Mouse (Mus musculus): ENCODE data around the gene Ak2. TPM values are rescaled to one million over a fixed set of nuclear protein-coding genes. Genes with fewer than 3 reads are reported as not detected.

The Ak2 gene
- polyA plus RNA-seq, 1 experiment from 2014 or later, result 134 TPM

- H3K4me1 ChIP-seq (ENCODE audit: control insufficient read depth, insufficient read depth, low read length), result no peaks in the 10 kb centered on the region
- 83% methylated on average over 6 of the region's 6 CpGs for WGBS
- ATAC-seq (ENCODE audit: insufficient read depth, low FRiP score, low TSS enrichment) (no peak), DNase-seq (ENCODE audit: low spot score) (no peak)
- H3K4me2 ChIP-seq (ENCODE audit: low read depth), result no peak overlapping the region
- H3K36me3 ChIP-seq (ENCODE audit: control insufficient read depth, insufficient read depth, low read length), result no peaks in the 10 kb centered on the region
- H3K27ac ChIP-seq (ENCODE audit: low read depth, low read length), result no peak overlapping the region
- H3K9ac ChIP-seq (ENCODE audit: low read length), result no peak overlapping the region
- H3K4me3 ChIP-seq (ENCODE audit: low read depth, low read length), result no peak overlapping the region
- H3K27me3 ChIP-seq (ENCODE audit: control insufficient read depth, insufficient read depth, low read length), result no peaks in the 10 kb centered on the region
- H3K9me3 ChIP-seq (ENCODE audit: control insufficient read depth, low read length), result no peaks in the 10 kb centered on the region
These were observed 32.1 kb downstream of the Ak2 start for GRCm38 (mm10) chr4:129023884-129024283.

- no peaks in the 10 kb centered on the region for H3K36me3 ChIP-seq (ENCODE audit: control insufficient read depth, insufficient read depth, low read length)
- H3K4me2 ChIP-seq (ENCODE audit: low read depth), result no peak overlapping the region
- H3K9me3 ChIP-seq (ENCODE audit: control insufficient read depth, low read length), result no peaks in the 10 kb centered on the region
- H3K27ac ChIP-seq (ENCODE audit: low read depth, low read length), result no peak overlapping the region
- ATAC-seq (ENCODE audit: insufficient read depth, low FRiP score, low TSS enrichment), result no peak
- DNase-seq (ENCODE audit: low spot score), result no peak
- H3K27me3 ChIP-seq (ENCODE audit: control insufficient read depth, insufficient read depth, low read length), result no peaks in the 10 kb centered on the region
- H3K9ac ChIP-seq (ENCODE audit: low read length), result no peak overlapping the region
- WGBS, result 78% methylated on average over 6 of the region's 6 CpGs
- H3K4me3 ChIP-seq (ENCODE audit: low read depth, low read length), result no peak overlapping the region
- H3K4me1 ChIP-seq (ENCODE audit: control insufficient read depth, insufficient read depth, low read length), result no peaks in the 10 kb centered on the region
These were observed 33.0 kb downstream of the Ak2 start for GRCm38 (mm10) chr4:129024775-129025174.

GRCm38 (mm10) chr4:129025707-129026106, 33.9 kb downstream of the Ak2 start:
- Histone ChIP-seq H3K4me1 (ENCODE audit: control insufficient read depth, insufficient read depth, low read length) (no peaks in the 10 kb centered on the region), H3K36me3 (ENCODE audit: control insufficient read depth, insufficient read depth, low read length) (no peaks in the 10 kb centered on the region), H3K4me2 (ENCODE audit: low read depth) (no peak overlapping the region), H3K9me3 (ENCODE audit: control insufficient read depth, low read length) (no peaks in the 10 kb centered on the region), H3K4me3 (ENCODE audit: low read depth, low read length) (no peak overlapping the region), H3K27ac (ENCODE audit: low read depth, low read length) (no peak overlapping the region), H3K27me3 (ENCODE audit: control insufficient read depth, insufficient read depth, low read length) (no peaks in the 10 kb centered on the region), H3K9ac (ENCODE audit: low read length) (no peak overlapping the region)
- ATAC-seq (ENCODE audit: insufficient read depth, low FRiP score, low TSS enrichment) (no peak), DNase-seq (ENCODE audit: low spot score) (no peak)
- WGBS, result 95% methylated on average over 3 of the region's 3 CpGs

GRCm38 (mm10) chr4:129030746-129031145, 39.0 kb downstream of the Ak2 start:
- H3K36me3 ChIP-seq (ENCODE audit: control insufficient read depth, insufficient read depth, low read length), result no peaks in the 10 kb centered on the region
- no peak overlapping the region for H3K4me2 ChIP-seq (ENCODE audit: low read depth)
- 91% methylated on average over 4 of the region's 4 CpGs for WGBS
- no peaks in the 10 kb centered on the region for H3K4me1 ChIP-seq (ENCODE audit: control insufficient read depth, insufficient read depth, low read length)
- no peaks in the 10 kb centered on the region for H3K9me3 ChIP-seq (ENCODE audit: control insufficient read depth, low read length)
- H3K27me3 ChIP-seq (ENCODE audit: control insufficient read depth, insufficient read depth, low read length), result no peaks in the 10 kb centered on the region
- ATAC-seq (ENCODE audit: insufficient read depth, low FRiP score, low TSS enrichment) (no peak), DNase-seq (ENCODE audit: low spot score) (no peak)
- no peak overlapping the region for H3K9ac ChIP-seq (ENCODE audit: low read length)
- H3K27ac ChIP-seq (ENCODE audit: low read depth, low read length), result no peak overlapping the region
- H3K4me3 ChIP-seq (ENCODE audit: low read depth, low read length), result no peak overlapping the region

- Histone ChIP-seq H3K4me2 (ENCODE audit: low read depth) (no peak overlapping the region), H3K9me3 (ENCODE audit: control insufficient read depth, low read length) (no peaks in the 10 kb centered on the region), H3K27ac (ENCODE audit: low read depth, low read length) (no peak overlapping the region), H3K4me3 (ENCODE audit: low read depth, low read length) (no peak overlapping the region), H3K9ac (ENCODE audit: low read length) (no peak overlapping the region), H3K36me3 (ENCODE audit: control insufficient read depth, insufficient read depth, low read length) (no peaks in the 10 kb centered on the region), H3K4me1 (ENCODE audit: control insufficient read depth, insufficient read depth, low read length) (no peaks in the 10 kb centered on the region), H3K27me3 (ENCODE audit: control insufficient read depth, insufficient read depth, low read length) (no peaks in the 10 kb centered on the region)
- DNase-seq (ENCODE audit: low spot score) (no peak), ATAC-seq (ENCODE audit: insufficient read depth, low FRiP score, low TSS enrichment) (no peak)
- WGBS, result 85% methylated on average over 8 of the region's 8 CpGs
These were observed 39.7 kb downstream of the Ak2 start for GRCm38 (mm10) chr4:129031408-129031965.

GRCm38 (mm10) chr4:129032133-129032962, 40.6 kb downstream of the Ak2 start:
- Histone ChIP-seq H3K4me2 (ENCODE audit: low read depth) (no peak overlapping the region), H3K27ac (ENCODE audit: low read depth, low read length) (no peak overlapping the region; the same call in 1 of the 2 replicates), H3K4me3 (ENCODE audit: low read depth, low read length) (no peak overlapping the region), H3K4me1 (ENCODE audit: control insufficient read depth, insufficient read depth, low read length) (no peaks in the 10 kb centered on the region), H3K9ac (ENCODE audit: low read length) (no peak overlapping the region), H3K9me3 (ENCODE audit: control insufficient read depth, low read length) (no peaks in the 10 kb centered on the region), H3K36me3 (ENCODE audit: control insufficient read depth, insufficient read depth, low read length) (no peaks in the 10 kb centered on the region), H3K27me3 (ENCODE audit: control insufficient read depth, insufficient read depth, low read length) (no peaks in the 10 kb centered on the region)
- DNase-seq (ENCODE audit: low spot score) (no peak), ATAC-seq (ENCODE audit: insufficient read depth, low FRiP score, low TSS enrichment) (no peak)
- 78% methylated on average over 11 of the region's 11 CpGs for WGBS

- no peak overlapping the region; the same call in 1 of the 2 replicates for H3K27ac ChIP-seq (ENCODE audit: low read depth, low read length)
- H3K27me3 ChIP-seq (ENCODE audit: control insufficient read depth, insufficient read depth, low read length), result no peaks in the 10 kb centered on the region
- no peaks in the 10 kb centered on the region for H3K9me3 ChIP-seq (ENCODE audit: control insufficient read depth, low read length)
- H3K4me2 ChIP-seq (ENCODE audit: low read depth), result no peak overlapping the region
- H3K36me3 ChIP-seq (ENCODE audit: control insufficient read depth, insufficient read depth, low read length), result no peaks in the 10 kb centered on the region
- DNase-seq (ENCODE audit: low spot score) (no peak), ATAC-seq (ENCODE audit: insufficient read depth, low FRiP score, low TSS enrichment) (no peak)
- no peak overlapping the region for H3K9ac ChIP-seq (ENCODE audit: low read length)
- H3K4me1 ChIP-seq (ENCODE audit: control insufficient read depth, insufficient read depth, low read length), result no peaks in the 10 kb centered on the region
- 32% methylated on average over 17 of the region's 17 CpGs for WGBS
- no peak overlapping the region for H3K4me3 ChIP-seq (ENCODE audit: low read depth, low read length)
These were observed 41.5 kb downstream of the Ak2 start for GRCm38 (mm10) chr4:129032963-129033951.

GRCm38 (mm10) chr4:129034224-129034623, 42.5 kb downstream of the Ak2 start:
- Histone ChIP-seq H3K4me3 (ENCODE audit: low read depth, low read length) (no peak overlapping the region), H3K4me2 (ENCODE audit: low read depth) (no peak overlapping the region), H3K27ac (ENCODE audit: low read depth, low read length) (no peak overlapping the region), H3K9ac (ENCODE audit: low read length) (no peak overlapping the region), H3K9me3 (ENCODE audit: control insufficient read depth, low read length) (no peaks in the 10 kb centered on the region), H3K27me3 (ENCODE audit: control insufficient read depth, insufficient read depth, low read length) (no peaks in the 10 kb centered on the region), H3K36me3 (ENCODE audit: control insufficient read depth, insufficient read depth, low read length) (no peaks in the 10 kb centered on the region), H3K4me1 (ENCODE audit: control insufficient read depth, insufficient read depth, low read length) (no peaks in the 10 kb centered on the region)
- WGBS, result 93% methylated on average over 3 of the region's 3 CpGs
- no peak for DNase-seq (ENCODE audit: low spot score)
- no peak for ATAC-seq (ENCODE audit: insufficient read depth, low FRiP score, low TSS enrichment)

All from neural tube, embryonic 11.5 days (tissue).